Mouse (Mus musculus) embryonic facial prominence, embryonic 15.5 days (tissue): ENCODE measurements around the gene Rnf17. TPM values are rescaled to one million over a fixed set of nuclear protein-coding genes. Genes with fewer than 3 reads are reported as not detected.

Experiments
- ATAC-seq: fragments of 200-750 bp; cut with Nextera tagmentation; 2 replicates; pipeline ENCODE4 v1.8.0; 2017; ENCODE audit warnings: low read depth, moderate TSS enrichment; ENCODE audit not compliant: insufficient number of reproducible peaks, low FRiP score, low TSS enrichment
- H3K27ac ChIP-seq: fragments of 300-500 bp; sonication (generic); replicated peaks from 2 replicates; pipeline ENCODE4 v1.5.1; 2015; ENCODE audit warnings: mild to moderate bottlenecking, inconsistent platforms
- H3K27me3 ChIP-seq: fragments of 300-500 bp; sonication (generic); 2 replicates; pipeline ENCODE4 v1.6.1; 2015; ENCODE audit warnings: inconsistent platforms
- H3K36me3 ChIP-seq: fragments of 300-500 bp; sonication (generic); 2 replicates; pipeline ENCODE4 v1.6.1; 2015; ENCODE audit warnings: mild to moderate bottlenecking, inconsistent platforms
- H3K4me1 ChIP-seq: fragments of 300-500 bp; sonication (generic); 2 replicates; pipeline ENCODE4 v1.6.1; 2015; ENCODE audit warnings: inconsistent platforms
- H3K4me2 ChIP-seq: fragments of 300-500 bp; sonication (generic); replicated peaks from 2 replicates; pipeline ENCODE4 v1.6.1; 2015; ENCODE audit warnings: mild to moderate bottlenecking, inconsistent platforms
- H3K4me3 ChIP-seq: fragments of 300-500 bp; sonication (generic); replicated peaks from 2 replicates; pipeline ENCODE4 v1.5.1; 2015; ENCODE audit warnings: mild to moderate bottlenecking, inconsistent platforms
- H3K9ac ChIP-seq: fragments of 300-500 bp; sonication (generic); 2 replicates; pipeline ENCODE4 v1.6.1; 2015; ENCODE audit warnings: inconsistent platforms
- H3K9me3 ChIP-seq: fragments of 300-500 bp; sonication (generic); replicated peaks from 2 replicates; pipeline ENCODE4 v1.6.1; 2016; ENCODE audit warnings: inconsistent platforms
- WGBS: fragments of 180-500 bp; shearing (Covaris S2); methylation state at CpG from one replicate; pipeline ENCODE4 v1.1.7; 2015; 5-methylcytosine and 5-hydroxymethylcytosine counted together
- polyA plus RNA-seq: library from polyadenylated mRNA; unstranded; fragments of >200 nt; fragmentation: Nextera tagmentation; extraction: Ambion mirVana; gene quantifications from 2 replicates; pipeline ENCODE4 v1.2.1, GENCODE M21; 2015

Rnf17 gene
- polyA plus RNA-seq, 1 experiment from 2014 or later = 1.5 TPM

GRCm38 (mm10) chr14:56377745-56378144 is 24.6 kb upstream of the Rnf17 start:
- Histone ChIP-seq H3K27me3 (no peaks in the 10 kb centered on the region), H3K4me3 (no peak overlapping the region), H3K9ac (no peak overlapping the region), H3K36me3 (no peaks in the 10 kb centered on the region), H3K4me2 (no peak overlapping the region), H3K4me1 (no peaks in the 10 kb centered on the region), H3K27ac (no peak overlapping the region), H3K9me3 (no peaks in the 10 kb centered on the region)
- no peak for ATAC-seq

GRCm38 (mm10) chr14:56379336-56379735 is 23.0 kb upstream of the Rnf17 start:
- H3K4me2 ChIP-seq = no peak overlapping the region
- WGBS = 57% methylated on average over 9 of the region's 9 CpGs
- ATAC-seq = no peak
- H3K27me3 ChIP-seq = no peaks in the 10 kb centered on the region
- no peaks in the 10 kb centered on the region for H3K36me3 ChIP-seq
- no peaks in the 10 kb centered on the region for H3K4me1 ChIP-seq
- H3K9me3 ChIP-seq = no peaks in the 10 kb centered on the region
- no peak overlapping the region for H3K4me3 ChIP-seq
- no peak overlapping the region for H3K9ac ChIP-seq
- no peak overlapping the region for H3K27ac ChIP-seq

- H3K27ac ChIP-seq = no peak overlapping the region
- H3K9me3 ChIP-seq = no peaks in the 10 kb centered on the region
- no peak overlapping the region for H3K4me2 ChIP-seq
- WGBS = 77% methylated on average over 4 of the region's 4 CpGs
- no peak overlapping the region for H3K4me3 ChIP-seq
- H3K4me1 ChIP-seq = no peaks in the 10 kb centered on the region
- H3K9ac ChIP-seq = no peak overlapping the region
- H3K27me3 ChIP-seq = no peaks in the 10 kb centered on the region
- no peak for ATAC-seq
- no peaks in the 10 kb centered on the region for H3K36me3 ChIP-seq
Observed at GRCm38 (mm10) chr14:56382366-56382765, 20.0 kb upstream of the Rnf17 start.

GRCm38 (mm10) chr14:56390247-56390646 is 12.1 kb upstream of the Rnf17 start:
- no peaks in the 10 kb centered on the region for H3K4me1 ChIP-seq
- WGBS = 76% methylated on average over 3 of the region's 3 CpGs
- no peak for ATAC-seq
- H3K27me3 ChIP-seq = no peaks in the 10 kb centered on the region
- H3K9me3 ChIP-seq = no peaks in the 10 kb centered on the region
- H3K4me2 ChIP-seq = no peak overlapping the region
- no peak overlapping the region for H3K9ac ChIP-seq
- H3K27ac ChIP-seq = no peak overlapping the region
- no peaks in the 10 kb centered on the region for H3K36me3 ChIP-seq
- no peak overlapping the region for H3K4me3 ChIP-seq

- Histone ChIP-seq H3K9ac (no peak overlapping the region), H3K9me3 (no peaks in the 10 kb centered on the region), H3K4me2 (no peak overlapping the region), H3K4me3 (no peak overlapping the region), H3K36me3 (no peaks in the 10 kb centered on the region), H3K27ac (no peak overlapping the region), H3K4me1 (no peaks in the 10 kb centered on the region), H3K27me3 (no peaks in the 10 kb centered on the region)
- WGBS = 16% methylated on average over 2 of the region's 2 CpGs
- no peak for ATAC-seq
Observed at GRCm38 (mm10) chr14:56393704-56394312, 8.6 kb upstream of the Rnf17 start.

- Histone ChIP-seq H3K27me3 (no peaks in the 10 kb centered on the region), H3K4me3 (no peak overlapping the region), H3K4me2 (no peak overlapping the region), H3K9me3 (no peaks in the 10 kb centered on the region), H3K36me3 (no peaks in the 10 kb centered on the region), H3K9ac (no peak overlapping the region), H3K27ac (no peak overlapping the region), H3K4me1 (no peaks in the 10 kb centered on the region)
- no peak for ATAC-seq
Observed at GRCm38 (mm10) chr14:56398001-56398400, 4.4 kb upstream of the Rnf17 start.

GRCm38 (mm10) chr14:56403072-56403375 is 643 bp downstream of the Rnf17 start:
- Histone ChIP-seq H3K9me3 (no peaks in the 10 kb centered on the region), H3K4me1 (no peaks in the 10 kb centered on the region), H3K27me3 (no peaks in the 10 kb centered on the region), H3K4me2 (0 out of 2 replicates have a peak overlapping the region, but pooled peaks have one; percentile 10), H3K27ac (no peak overlapping the region), H3K9ac (no peak overlapping the region), H3K4me3 (no peak overlapping the region), H3K36me3 (no peaks in the 10 kb centered on the region)
- ATAC-seq = no peak
- WGBS = 86% methylated on average over 2 of the region's 2 CpGs

GRCm38 (mm10) chr14:56462090-56462489 is 59.7 kb downstream of the Rnf17 start:
- WGBS = 31% methylated on average over 2 of the region's 2 CpGs
- no peak overlapping the region for H3K4me2 ChIP-seq
- no peaks in the 10 kb centered on the region for H3K27me3 ChIP-seq
- H3K27ac ChIP-seq = no peak overlapping the region
- H3K4me1 ChIP-seq = no peaks in the 10 kb centered on the region
- H3K36me3 ChIP-seq = no peaks in the 10 kb centered on the region
- no peak overlapping the region for H3K4me3 ChIP-seq
- no peak overlapping the region for H3K9ac ChIP-seq
- H3K9me3 ChIP-seq = no peaks in the 10 kb centered on the region
- no peak for ATAC-seq

- H3K27me3 ChIP-seq = no peaks in the 10 kb centered on the region
- no peaks in the 10 kb centered on the region for H3K9me3 ChIP-seq
- no peak overlapping the region for H3K4me3 ChIP-seq
- H3K9ac ChIP-seq = no peak overlapping the region
- 63% methylated on average over 1 of the region's 1 CpGs for WGBS
- no peaks in the 10 kb centered on the region for H3K36me3 ChIP-seq
- H3K4me2 ChIP-seq = no peak overlapping the region
- H3K4me1 ChIP-seq = no peaks in the 10 kb centered on the region
- H3K27ac ChIP-seq = no peak overlapping the region
- no peak for ATAC-seq
Observed at GRCm38 (mm10) chr14:56462729-56463128, 60.3 kb downstream of the Rnf17 start.

GRCm38 (mm10) chr14:56468145-56468544 is 65.8 kb downstream of the Rnf17 start:
- 35% methylated on average over 1 of the region's 1 CpGs for WGBS
- no peak overlapping the region for H3K4me2 ChIP-seq
- H3K27me3 ChIP-seq = no peaks in the 10 kb centered on the region
- ATAC-seq = no peak
- H3K9me3 ChIP-seq = no peaks in the 10 kb centered on the region
- no peaks in the 10 kb centered on the region for H3K4me1 ChIP-seq
- H3K36me3 ChIP-seq = no peaks in the 10 kb centered on the region
- no peak overlapping the region for H3K4me3 ChIP-seq
- H3K9ac ChIP-seq = no peak overlapping the region
- H3K27ac ChIP-seq = no peak overlapping the region

GRCm38 (mm10) chr14:56489806-56490205 is 87.4 kb downstream of the Rnf17 start:
- H3K4me2 ChIP-seq = no peak overlapping the region
- no peaks in the 10 kb centered on the region for H3K27me3 ChIP-seq
- no peak overlapping the region for H3K4me3 ChIP-seq
- no peak overlapping the region for H3K9ac ChIP-seq
- H3K36me3 ChIP-seq = no peaks in the 10 kb centered on the region
- H3K9me3 ChIP-seq = no peaks in the 10 kb centered on the region
- H3K4me1 ChIP-seq = no peaks in the 10 kb centered on the region
- H3K27ac ChIP-seq = no peak overlapping the region
- ATAC-seq = no peak

- H3K9me3 ChIP-seq = no peaks in the 10 kb centered on the region
- ATAC-seq = no peak
- no peaks in the 10 kb centered on the region for H3K4me1 ChIP-seq
- no peak overlapping the region for H3K4me2 ChIP-seq
- no peak overlapping the region for H3K27ac ChIP-seq
- no peaks in the 10 kb centered on the region for H3K27me3 ChIP-seq
- H3K36me3 ChIP-seq = no peaks in the 10 kb centered on the region
- no peak overlapping the region for H3K9ac ChIP-seq
- WGBS = 28% methylated on average over 4 of the region's 4 CpGs
- no peak overlapping the region for H3K4me3 ChIP-seq
Observed at GRCm38 (mm10) chr14:56502407-56502806, 100.0 kb downstream of the Rnf17 start.
